Mouse (Mus musculus) kidney, adult 2 months (tissue): ENCODE results near the gene Bpifc.

Experiments used
- CTCF ChIP-seq: fragments of 200-500 bp; conservative IDR thresholded peaks from 2 replicates; pipeline ENCODE4 v1.5.1; 2011; ENCODE audit warnings: low read depth, mild to moderate bottlenecking, control low read depth, low read length, moderate library complexity, mixed read lengths; ENCODE audit not compliant: insufficient read depth, insufficient read length
- POLR2A ChIP-seq: fragments of 200-500 bp; IDR thresholded peaks from one replicate; pipeline ENCODE4 v1.6.1; 2011; ENCODE audit warnings: low read depth, low read length, control low read depth

DNA sequence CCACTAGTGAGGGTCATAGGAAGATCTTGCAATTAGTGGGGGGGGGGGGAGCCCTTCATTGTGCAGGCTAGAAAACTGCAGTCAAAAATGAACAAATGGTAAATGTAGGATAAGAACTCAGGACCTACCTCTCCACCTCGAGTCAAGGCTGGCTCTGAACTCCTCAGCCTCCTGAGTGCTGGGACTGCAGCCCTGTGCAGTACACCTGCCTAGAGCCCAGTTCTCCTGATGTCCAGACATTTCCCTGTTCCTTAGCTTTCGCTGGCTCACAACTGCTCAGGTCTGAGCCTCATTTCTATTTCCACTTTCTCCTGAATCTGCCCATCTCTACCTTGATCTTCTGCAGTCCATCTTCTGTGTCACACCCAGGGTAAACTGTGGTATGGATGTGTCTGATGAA, 45.2 kb downstream of the Bpifc start:
- TF ChIP-seq POLR2A (no peak), CTCF (no peak)
